Mouse (Mus musculus): ENCODE data around the gene Sike1. TPM values are rescaled to one million over a fixed set of nuclear protein-coding genes. Genes with fewer than 3 reads are reported as not detected.
A peak's percentile ranks its signal among the peaks of the same experiment; 100 is the strongest.

The Sike1 gene
- polyA plus RNA-seq (2014; fragmentation: Nextera tagmentation; extraction: Ambion mirVana) = 74.2 and 86.2 TPM in 2 replicates

GRCm38 (mm10) chr3:102995605-102996321, at the start of gene Sike1:
Gene Sike1, plus strand, starts transcription at chr3:102995708.
- Histone ChIP-seq H3K4me2 (ENCODE audit: low read depth) (peak within 1 kb of the TSS; percentile 61), H3K9ac (ENCODE audit: low read length) (peak within 1 kb of the TSS; percentile 88), H3K27me3 (ENCODE audit: control insufficient read depth, insufficient read depth, low read length) (no peaks in the 10 kb centered on the region), H3K4me3 (ENCODE audit: low read depth, low read length) (peak within 1 kb of the TSS; percentile 77), H3K4me1 (ENCODE audit: control insufficient read depth, insufficient read depth, low read length) (no peaks in the 10 kb centered on the region), H3K9me3 (ENCODE audit: control insufficient read depth, low read length) (no peaks in the 10 kb centered on the region), H3K27ac (ENCODE audit: low read depth, low read length) (peak within 1 kb of the TSS; percentile 93), H3K36me3 (ENCODE audit: control insufficient read depth, insufficient read depth, low read length) (peaks cover 8% of the 10 kb centered on the region)
- DNase-seq (ENCODE audit: low spot score) (peak; percentile 91), ATAC-seq (ENCODE audit: insufficient read depth, low FRiP score, low TSS enrichment) (peak; percentile 96)
- WGBS = under 1% methylated on average over 50 of the region's 60 CpGs

- H3K9ac ChIP-seq (ENCODE audit: low read length) = no peak overlapping the region
- H3K4me2 ChIP-seq (ENCODE audit: low read depth) = no peak overlapping the region
- H3K9me3 ChIP-seq (ENCODE audit: control insufficient read depth, low read length) = no peaks in the 10 kb centered on the region
- no peak overlapping the region for H3K4me3 ChIP-seq (ENCODE audit: low read depth, low read length)
- ATAC-seq (ENCODE audit: insufficient read depth, low FRiP score, low TSS enrichment) = no peak
- no peaks in the 10 kb centered on the region for H3K27me3 ChIP-seq (ENCODE audit: control insufficient read depth, insufficient read depth, low read length)
- no peaks in the 10 kb centered on the region for H3K36me3 ChIP-seq (ENCODE audit: control insufficient read depth, insufficient read depth, low read length)
- DNase-seq (ENCODE audit: low spot score) = no peak
- WGBS = 83% methylated on average over 3 of the region's 3 CpGs
- H3K27ac ChIP-seq (ENCODE audit: low read depth, low read length) = no peak overlapping the region
- no peaks in the 10 kb centered on the region for H3K4me1 ChIP-seq (ENCODE audit: control insufficient read depth, insufficient read depth, low read length)
Measured at GRCm38 (mm10) chr3:102946312-102946711, 49.2 kb upstream of the Sike1 start.

- H3K27ac ChIP-seq (ENCODE audit: low read depth, low read length) = no peak overlapping the region
- H3K9me3 ChIP-seq (ENCODE audit: control insufficient read depth, low read length) = no peaks in the 10 kb centered on the region
- ATAC-seq (ENCODE audit: insufficient read depth, low FRiP score, low TSS enrichment) (no peak), DNase-seq (ENCODE audit: low spot score) (no peak)
- no peaks in the 10 kb centered on the region for H3K4me1 ChIP-seq (ENCODE audit: control insufficient read depth, insufficient read depth, low read length)
- 58% methylated on average over 5 of the region's 5 CpGs for WGBS
- no peaks in the 10 kb centered on the region for H3K36me3 ChIP-seq (ENCODE audit: control insufficient read depth, insufficient read depth, low read length)
- H3K9ac ChIP-seq (ENCODE audit: low read length) = no peak overlapping the region
- no peaks in the 10 kb centered on the region for H3K27me3 ChIP-seq (ENCODE audit: control insufficient read depth, insufficient read depth, low read length)
- H3K4me3 ChIP-seq (ENCODE audit: low read depth, low read length) = no peak overlapping the region
- H3K4me2 ChIP-seq (ENCODE audit: low read depth) = no peak overlapping the region
Measured at GRCm38 (mm10) chr3:102946861-102947260, 48.6 kb upstream of the Sike1 start.

- Histone ChIP-seq H3K4me3 (ENCODE audit: low read depth, low read length) (no peak overlapping the region), H3K36me3 (ENCODE audit: control insufficient read depth, insufficient read depth, low read length) (no peaks in the 10 kb centered on the region), H3K4me1 (ENCODE audit: control insufficient read depth, insufficient read depth, low read length) (no peaks in the 10 kb centered on the region), H3K27me3 (ENCODE audit: control insufficient read depth, insufficient read depth, low read length) (no peaks in the 10 kb centered on the region), H3K27ac (ENCODE audit: low read depth, low read length) (no peak overlapping the region), H3K9me3 (ENCODE audit: control insufficient read depth, low read length) (no peaks in the 10 kb centered on the region), H3K9ac (ENCODE audit: low read length) (no peak overlapping the region), H3K4me2 (ENCODE audit: low read depth) (no peak overlapping the region)
- no peak for ATAC-seq (ENCODE audit: insufficient read depth, low FRiP score, low TSS enrichment)
- WGBS = 91% methylated on average over 12 of the region's 12 CpGs
- DNase-seq (ENCODE audit: low spot score) = no peak
Measured at GRCm38 (mm10) chr3:102954476-102954875, 41.0 kb upstream of the Sike1 start.

- ATAC-seq (ENCODE audit: insufficient read depth, low FRiP score, low TSS enrichment) (no peak), DNase-seq (ENCODE audit: low spot score) (no peak)
- Histone ChIP-seq H3K36me3 (ENCODE audit: control insufficient read depth, insufficient read depth, low read length) (no peaks in the 10 kb centered on the region), H3K4me1 (ENCODE audit: control insufficient read depth, insufficient read depth, low read length) (no peaks in the 10 kb centered on the region), H3K27me3 (ENCODE audit: control insufficient read depth, insufficient read depth, low read length) (no peaks in the 10 kb centered on the region), H3K9me3 (ENCODE audit: control insufficient read depth, low read length) (no peaks in the 10 kb centered on the region), H3K4me3 (ENCODE audit: low read depth, low read length) (no peak overlapping the region), H3K4me2 (ENCODE audit: low read depth) (no peak overlapping the region), H3K27ac (ENCODE audit: low read depth, low read length) (no peak overlapping the region), H3K9ac (ENCODE audit: low read length) (no peak overlapping the region)
- WGBS = 88% methylated on average over 3 of the region's 3 CpGs
Measured at GRCm38 (mm10) chr3:102955143-102955542, 40.4 kb upstream of the Sike1 start.

GRCm38 (mm10) chr3:102955596-102955995, 39.9 kb upstream of the Sike1 start:
- no peaks in the 10 kb centered on the region for H3K36me3 ChIP-seq (ENCODE audit: control insufficient read depth, insufficient read depth, low read length)
- H3K4me3 ChIP-seq (ENCODE audit: low read depth, low read length) = no peak overlapping the region
- H3K9ac ChIP-seq (ENCODE audit: low read length) = no peak overlapping the region
- ATAC-seq (ENCODE audit: insufficient read depth, low FRiP score, low TSS enrichment) (no peak), DNase-seq (ENCODE audit: low spot score) (no peak)
- WGBS = 74% methylated on average over 3 of the region's 3 CpGs
- H3K4me2 ChIP-seq (ENCODE audit: low read depth) = no peak overlapping the region
- no peaks in the 10 kb centered on the region for H3K27me3 ChIP-seq (ENCODE audit: control insufficient read depth, insufficient read depth, low read length)
- no peaks in the 10 kb centered on the region for H3K9me3 ChIP-seq (ENCODE audit: control insufficient read depth, low read length)
- H3K4me1 ChIP-seq (ENCODE audit: control insufficient read depth, insufficient read depth, low read length) = no peaks in the 10 kb centered on the region
- no peak overlapping the region for H3K27ac ChIP-seq (ENCODE audit: low read depth, low read length)

GRCm38 (mm10) chr3:102964033-102964432, 31.5 kb upstream of the Sike1 start, which contains the start of gene Nr1h5:
Gene Nr1h5, minus strand, starts transcription at chr3:102964133.
- ATAC-seq (ENCODE audit: insufficient read depth, low FRiP score, low TSS enrichment) = no peak
- Histone ChIP-seq H3K36me3 (ENCODE audit: control insufficient read depth, insufficient read depth, low read length) (no peaks in the 10 kb centered on the region), H3K4me3 (ENCODE audit: low read depth, low read length) (no peak within 1 kb of the TSS), H3K9ac (ENCODE audit: low read length) (no peak within 1 kb of the TSS), H3K27me3 (ENCODE audit: control insufficient read depth, insufficient read depth, low read length) (no peaks in the 10 kb centered on the region), H3K4me1 (ENCODE audit: control insufficient read depth, insufficient read depth, low read length) (no peaks in the 10 kb centered on the region), H3K27ac (ENCODE audit: low read depth, low read length) (no peak within 1 kb of the TSS), H3K9me3 (ENCODE audit: control insufficient read depth, low read length) (no peaks in the 10 kb centered on the region), H3K4me2 (ENCODE audit: low read depth) (no peak within 1 kb of the TSS)
- no peak for DNase-seq (ENCODE audit: low spot score)
- 61% methylated on average over 3 of the region's 3 CpGs for WGBS

- no peaks in the 10 kb centered on the region for H3K4me1 ChIP-seq (ENCODE audit: control insufficient read depth, insufficient read depth, low read length)
- DNase-seq (ENCODE audit: low spot score) = peak; percentile 54
- H3K4me2 ChIP-seq (ENCODE audit: low read depth) = no peak overlapping the region
- H3K27me3 ChIP-seq (ENCODE audit: control insufficient read depth, insufficient read depth, low read length) = no peaks in the 10 kb centered on the region
- H3K4me3 ChIP-seq (ENCODE audit: low read depth, low read length) = no peak overlapping the region
- 55% methylated on average over 9 of the region's 9 CpGs for WGBS
- peak; percentile 88 for ATAC-seq (ENCODE audit: insufficient read depth, low FRiP score, low TSS enrichment)
- no peak overlapping the region for H3K9ac ChIP-seq (ENCODE audit: low read length)
- H3K9me3 ChIP-seq (ENCODE audit: control insufficient read depth, low read length) = no peaks in the 10 kb centered on the region
- no peak overlapping the region for H3K27ac ChIP-seq (ENCODE audit: low read depth, low read length)
- no peaks in the 10 kb centered on the region for H3K36me3 ChIP-seq (ENCODE audit: control insufficient read depth, insufficient read depth, low read length)
Measured at GRCm38 (mm10) chr3:102970067-102970466, 25.4 kb upstream of the Sike1 start.

GRCm38 (mm10) chr3:102970508-102970907, 25.0 kb upstream of the Sike1 start:
- DNase-seq (ENCODE audit: low spot score) (no peak), ATAC-seq (ENCODE audit: insufficient read depth, low FRiP score, low TSS enrichment) (no peak)
- 93% methylated on average over 3 of the region's 3 CpGs for WGBS
- no peaks in the 10 kb centered on the region for H3K9me3 ChIP-seq (ENCODE audit: control insufficient read depth, low read length)
- no peaks in the 10 kb centered on the region for H3K4me1 ChIP-seq (ENCODE audit: control insufficient read depth, insufficient read depth, low read length)
- H3K4me2 ChIP-seq (ENCODE audit: low read depth) = no peak overlapping the region
- H3K27ac ChIP-seq (ENCODE audit: low read depth, low read length) = no peak overlapping the region
- no peak overlapping the region for H3K4me3 ChIP-seq (ENCODE audit: low read depth, low read length)
- no peaks in the 10 kb centered on the region for H3K36me3 ChIP-seq (ENCODE audit: control insufficient read depth, insufficient read depth, low read length)
- H3K27me3 ChIP-seq (ENCODE audit: control insufficient read depth, insufficient read depth, low read length) = no peaks in the 10 kb centered on the region
- no peak overlapping the region for H3K9ac ChIP-seq (ENCODE audit: low read length)

Data from neural tube, embryonic 11.5 days (tissue).